Mouse (Mus musculus) limb, embryonic 11.5 days (tissue): ENCODE data around the gene Ttc7. TPM values are rescaled to one million over a fixed set of nuclear protein-coding genes. Genes with fewer than 3 reads are reported as not detected.

ENCODE experiments used
- ATAC-seq: fragments of 200-750 bp; cut with Nextera tagmentation; 2 replicates; pipeline ENCODE4 v1.8.0; 2017; ENCODE audit warnings: low read depth; ENCODE audit not compliant: insufficient number of reproducible peaks, low FRiP score, low TSS enrichment
- DNase-seq: peaks from one replicate; pipeline ENCODE4 v3.0.0-alpha.2; 2015; ENCODE audit warnings: low spot score
- H3K27ac ChIP-seq: fragments of 300-500 bp; sonication (generic); replicated peaks from 2 replicates; pipeline ENCODE4 v1.5.1; 2014; ENCODE audit warnings: low read depth, mild to moderate bottlenecking, low read length
- H3K27me3 ChIP-seq: fragments of 300-500 bp; sonication (generic); 2 replicates; pipeline ENCODE4 v1.6.1; 2014; ENCODE audit warnings: mild to moderate bottlenecking, low read length, mixed read lengths; ENCODE audit not compliant: control insufficient read depth, insufficient read depth
- H3K36me3 ChIP-seq: fragments of 300-500 bp; sonication (generic); 2 replicates; pipeline ENCODE4 v1.6.1; 2014; ENCODE audit warnings: mild to moderate bottlenecking, low read length, moderate library complexity, mixed read lengths; ENCODE audit not compliant: control insufficient read depth, insufficient read depth
- H3K4me1 ChIP-seq: fragments of 300-500 bp; sonication (generic); 2 replicates; pipeline ENCODE4 v1.6.1; 2014; ENCODE audit warnings: low read length, mixed read lengths; ENCODE audit not compliant: control insufficient read depth, insufficient read depth
- H3K4me2 ChIP-seq: fragments of 300-500 bp; sonication (generic); 2 replicates; pipeline ENCODE4 v1.6.1; 2014; ENCODE audit warnings: low read depth, mild to moderate bottlenecking, moderate library complexity; ENCODE audit not compliant: severe bottlenecking
- H3K4me3 ChIP-seq: fragments of 300-500 bp; sonication (generic); 2 replicates; pipeline ENCODE4 v1.5.1; 2014; ENCODE audit warnings: low read depth, low read length
- H3K9ac ChIP-seq: fragments of 300-500 bp; sonication (generic); 2 replicates; pipeline ENCODE4 v1.6.1; 2014; ENCODE audit warnings: mild to moderate bottlenecking, low read length
- H3K9me3 ChIP-seq: fragments of 300-500 bp; sonication (generic); 2 replicates; pipeline ENCODE4 v1.6.1; 2016; ENCODE audit warnings: low read length; ENCODE audit not compliant: control insufficient read depth
- WGBS: fragments of 180-500 bp; shearing (Covaris S2); extraction: QIAGEN DNeasy Blood & Tissue Kit; methylation state at CpG from one replicate; pipeline ENCODE4 v1.1.7; 2014; 5-methylcytosine and 5-hydroxymethylcytosine counted together
- polyA plus RNA-seq: library from polyadenylated mRNA; unstranded; fragments of >200 nt; fragmentation: Nextera tagmentation; extraction: Ambion mirVana; gene quantifications from 2 replicates; pipeline ENCODE4 v1.2.1, GENCODE M21; 2014

Gene Ttc7
- polyA plus RNA-seq: 1.8 and 3.9 TPM in 2 replicates

DNA sequence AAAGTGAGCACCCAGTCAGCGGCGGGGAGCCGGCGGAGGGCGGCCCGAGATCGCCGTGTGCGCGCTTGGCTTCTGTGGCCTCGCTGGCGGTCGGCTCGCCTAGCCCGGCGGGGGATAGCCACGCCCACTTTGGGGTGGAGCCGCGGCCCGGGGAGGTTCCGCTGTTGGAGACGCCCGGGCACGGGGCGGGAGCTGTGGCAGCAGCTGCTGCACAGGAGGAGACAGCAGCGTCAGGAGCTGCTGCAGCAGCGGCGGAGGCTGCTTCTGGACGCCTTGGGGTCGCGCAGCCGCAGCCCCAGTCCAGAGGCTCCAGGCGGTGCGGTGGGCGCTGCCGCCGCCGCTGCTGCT, at the start of gene Ttc7:
Ttc7 (plus strand) TSS at position 181 of the 348 bp plus-strand sequence.
- H3K27me3 ChIP-seq: peaks cover 14% of the 10 kb centered on the region
- peak within 1 kb of the TSS; percentile 84 for H3K9ac ChIP-seq
- H3K27ac ChIP-seq: peak within 1 kb of the TSS; percentile 81
- H3K9me3 ChIP-seq: no peaks in the 10 kb centered on the region
- DNase-seq (peak; percentile 98), ATAC-seq (peak; percentile 88)
- H3K4me3 ChIP-seq: peak within 1 kb of the TSS; percentile 72
- no peaks in the 10 kb centered on the region for H3K36me3 ChIP-seq
- WGBS: under 1% methylated on average over 37 of the region's 38 CpGs
- peak within 1 kb of the TSS; percentile 99 for H3K4me2 ChIP-seq
- H3K4me1 ChIP-seq: 0 out of 2 replicates have a peak, but pooled peaks cover 3% of the 10 kb centered on the region

DNA sequence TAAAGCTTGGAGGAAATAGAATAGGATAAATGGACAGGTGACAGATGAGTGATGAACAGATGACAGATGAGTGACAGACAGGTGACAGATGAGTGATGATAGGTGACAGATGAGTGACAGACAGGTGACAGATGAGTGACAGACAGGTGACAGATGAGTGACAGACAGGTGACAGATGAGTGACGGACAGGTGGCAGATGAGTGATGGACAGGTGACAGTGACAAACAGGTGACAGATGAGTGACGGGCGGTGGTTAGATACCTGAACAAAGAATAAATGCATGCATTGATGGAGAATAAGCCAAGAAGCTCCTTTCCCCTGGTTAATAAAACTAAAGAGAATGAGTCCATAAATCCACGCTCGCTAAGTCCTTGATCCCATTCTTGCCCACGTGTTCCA, 47.7 kb upstream of the Ttc7 start:
- Histone ChIP-seq H3K9ac (no peak overlapping the region), H3K9me3 (no peaks in the 10 kb centered on the region), H3K27me3 (no peaks in the 10 kb centered on the region), H3K27ac (no peak overlapping the region), H3K4me2 (no peak overlapping the region), H3K4me3 (no peak overlapping the region), H3K36me3 (no peaks in the 10 kb centered on the region), H3K4me1 (peaks cover 21% of the 10 kb centered on the region)
- ATAC-seq (no peak), DNase-seq (no peak)
- WGBS: 90% methylated on average over 6 of the region's 6 CpGs

DNA sequence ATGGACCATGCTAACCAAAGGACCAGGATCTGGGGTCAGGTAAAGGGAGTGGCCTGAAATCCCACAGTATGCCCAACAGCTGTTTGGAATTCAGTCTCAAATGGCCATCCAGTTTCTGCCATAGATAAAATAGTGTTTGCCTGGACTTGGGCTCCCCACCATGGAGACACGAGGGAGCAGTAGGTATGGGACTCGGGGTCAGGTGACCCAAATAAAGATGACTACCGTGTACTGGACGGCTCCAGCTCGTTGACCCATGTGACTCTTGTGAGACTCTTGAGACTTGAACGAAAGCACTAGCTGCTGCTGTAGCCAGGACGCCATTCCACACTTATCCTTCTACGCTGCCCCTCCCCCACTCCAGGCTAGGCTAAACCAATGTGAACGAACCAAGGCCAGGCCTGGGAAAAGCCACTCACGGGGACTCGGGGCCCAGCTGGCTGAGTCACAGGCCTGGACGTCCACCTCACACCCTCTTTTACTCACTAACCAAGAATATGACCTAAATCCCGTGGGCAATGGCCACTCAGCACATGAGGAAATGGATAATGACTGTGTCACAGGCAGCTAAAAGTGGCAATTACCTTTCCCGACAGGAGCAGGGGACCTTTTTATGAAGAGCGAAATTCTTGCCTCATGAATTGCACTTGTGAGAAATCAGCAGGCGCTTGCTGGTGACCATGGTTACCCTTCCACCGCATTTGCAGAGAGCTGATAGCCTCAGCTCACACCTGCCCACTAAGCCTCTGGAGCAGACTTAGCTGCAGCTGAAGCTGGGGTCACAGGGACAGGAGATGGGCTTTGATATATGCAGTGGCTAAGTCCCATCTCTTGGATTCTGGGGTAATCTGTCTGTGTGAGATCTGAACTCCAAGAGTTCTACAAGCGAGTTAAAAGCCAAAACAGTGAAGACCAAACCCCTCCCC, 45.7 kb upstream of the Ttc7 start:
- Histone ChIP-seq H3K4me2 (0 out of 2 replicates have a peak overlapping the region, but pooled peaks have one; percentile 21), H3K9me3 (peaks cover 2% of the 10 kb centered on the region; the same call in 1 of the 2 replicates), H3K9ac (no peak overlapping the region; the same call in 1 of the 2 replicates), H3K4me3 (no peak overlapping the region), H3K27me3 (no peaks in the 10 kb centered on the region), H3K4me1 (peaks cover 21% of the 10 kb centered on the region), H3K27ac (peak overlapping the region; percentile 45; the same call in 1 of the 2 replicates), H3K36me3 (no peaks in the 10 kb centered on the region)
- DNase-seq (peak; percentile 86), ATAC-seq (peak; percentile 83)
- WGBS: 22% methylated on average over 18 of the region's 18 CpGs

DNA sequence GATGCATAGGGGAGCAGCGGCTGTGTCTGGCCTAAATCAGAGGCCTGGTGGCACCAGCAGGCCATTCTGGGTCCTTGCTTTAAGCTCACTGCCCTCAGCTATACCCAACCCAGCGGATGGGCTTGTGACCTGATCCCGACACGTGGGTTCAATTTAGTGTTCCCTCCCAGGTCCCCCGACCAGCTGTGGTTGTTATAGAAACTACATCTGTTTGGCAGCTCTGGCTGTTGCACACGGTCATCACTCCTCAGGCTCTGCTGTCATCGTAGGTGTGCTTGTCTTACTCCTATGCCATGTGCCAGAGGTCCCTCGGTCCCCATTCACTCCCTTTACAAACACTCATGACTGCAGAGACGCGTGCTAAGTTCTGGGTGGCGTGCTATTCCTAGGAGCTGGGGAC, 44.9 kb upstream of the Ttc7 start:
- DNase-seq (peak; percentile 70), ATAC-seq (0 out of 2 replicates have a peak, but pooled peaks have one; percentile 17)
- Histone ChIP-seq H3K9me3 (peaks cover 2% of the 10 kb centered on the region; the same call in 1 of the 2 replicates), H3K4me3 (no peak overlapping the region), H3K4me1 (peaks cover 21% of the 10 kb centered on the region), H3K4me2 (no peak overlapping the region), H3K9ac (no peak overlapping the region; the same call in 1 of the 2 replicates), H3K27me3 (no peaks in the 10 kb centered on the region), H3K36me3 (no peaks in the 10 kb centered on the region), H3K27ac (no peak overlapping the region; the same call in 1 of the 2 replicates)
- WGBS: 36% methylated on average over 11 of the region's 11 CpGs

DNA sequence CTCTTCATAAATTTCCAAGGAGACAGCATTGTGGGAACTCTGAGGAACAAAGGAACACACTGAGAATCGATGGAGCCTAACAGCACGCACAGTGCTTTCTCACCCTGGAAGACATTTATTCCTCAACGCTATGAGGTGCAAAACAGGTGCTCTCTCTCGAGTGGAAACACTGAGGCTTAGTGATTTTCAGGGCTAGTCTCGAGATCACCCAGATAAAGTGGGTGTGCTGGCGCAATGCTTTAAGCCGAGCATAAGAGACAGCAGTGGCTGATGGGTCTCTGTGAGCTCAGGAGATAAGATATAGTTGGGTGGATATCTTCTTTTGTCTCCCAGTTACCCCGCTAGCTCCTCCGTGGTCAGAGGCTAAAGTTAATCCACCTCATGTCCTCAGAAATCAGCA, 36.6 kb upstream of the Ttc7 start:
- H3K4me1 ChIP-seq: peaks cover 10% of the 10 kb centered on the region
- no peaks in the 10 kb centered on the region for H3K27me3 ChIP-seq
- peaks cover 2% of the 10 kb centered on the region; the same call in 1 of the 2 replicates for H3K9me3 ChIP-seq
- no peak overlapping the region for H3K27ac ChIP-seq
- no peak for DNase-seq
- H3K4me3 ChIP-seq: no peak overlapping the region
- no peaks in the 10 kb centered on the region for H3K36me3 ChIP-seq
- H3K4me2 ChIP-seq: no peak overlapping the region
- H3K9ac ChIP-seq: no peak overlapping the region
- no peak for ATAC-seq
- WGBS: 82% methylated on average over 9 of the region's 9 CpGs

DNA sequence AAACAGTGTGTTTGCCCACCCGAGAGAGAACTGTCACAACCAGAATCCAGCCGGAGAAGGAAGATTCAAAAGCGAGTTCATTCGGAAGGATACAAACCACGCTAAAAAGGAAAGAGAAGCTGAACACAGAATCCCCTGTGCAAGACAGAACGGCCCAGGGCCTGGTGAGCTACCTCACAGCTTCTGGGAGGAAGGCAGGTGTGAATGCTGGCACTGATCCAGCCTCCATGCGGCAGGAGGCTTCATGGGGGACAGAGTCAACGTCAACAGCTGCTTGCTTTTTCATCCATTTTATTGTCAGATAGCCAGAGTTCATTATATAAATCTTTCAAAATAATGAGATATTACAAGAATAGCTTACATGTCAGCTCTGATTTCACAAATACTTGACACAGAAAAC, 28.3 kb upstream of the Ttc7 start:
- Histone ChIP-seq H3K27me3 (no peaks in the 10 kb centered on the region), H3K36me3 (peaks cover 20% of the 10 kb centered on the region; the same call in 1 of the 2 replicates), H3K4me1 (no peaks in the 10 kb centered on the region), H3K4me3 (no peak overlapping the region), H3K4me2 (no peak overlapping the region), H3K9me3 (no peaks in the 10 kb centered on the region), H3K9ac (no peak overlapping the region), H3K27ac (no peak overlapping the region)
- no peak for ATAC-seq
- no peak for DNase-seq
- 83% methylated on average over 8 of the region's 8 CpGs for WGBS

DNA sequence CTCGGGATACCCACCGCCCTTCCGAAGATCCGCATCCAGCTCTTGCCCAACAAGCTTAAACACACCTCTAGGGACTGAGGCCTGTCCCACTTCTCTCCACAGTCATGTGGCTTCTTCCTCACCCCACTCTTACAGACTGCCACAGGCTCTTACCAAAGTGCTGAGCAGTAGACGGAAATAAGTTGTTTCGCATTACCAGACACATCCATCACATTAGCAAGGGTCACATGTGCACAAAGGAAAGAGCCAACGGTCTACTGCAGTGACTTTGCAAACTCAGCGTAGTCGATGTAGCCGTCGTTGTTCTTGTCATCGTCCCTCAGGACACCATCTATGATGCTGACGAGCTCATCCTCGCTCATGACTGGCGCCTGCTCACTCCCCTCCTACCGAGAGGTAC, 27.0 kb upstream of the Ttc7 start:
- Histone ChIP-seq H3K36me3 (peaks cover 22% of the 10 kb centered on the region; the same call in 1 of the 2 replicates), H3K4me3 (no peak overlapping the region), H3K27me3 (no peaks in the 10 kb centered on the region), H3K4me1 (no peaks in the 10 kb centered on the region), H3K9me3 (no peaks in the 10 kb centered on the region), H3K4me2 (no peak overlapping the region), H3K27ac (no peak overlapping the region), H3K9ac (no peak overlapping the region)
- ATAC-seq (no peak), DNase-seq (no peak)
- WGBS: 92% methylated on average over 16 of the region's 16 CpGs

DNA sequence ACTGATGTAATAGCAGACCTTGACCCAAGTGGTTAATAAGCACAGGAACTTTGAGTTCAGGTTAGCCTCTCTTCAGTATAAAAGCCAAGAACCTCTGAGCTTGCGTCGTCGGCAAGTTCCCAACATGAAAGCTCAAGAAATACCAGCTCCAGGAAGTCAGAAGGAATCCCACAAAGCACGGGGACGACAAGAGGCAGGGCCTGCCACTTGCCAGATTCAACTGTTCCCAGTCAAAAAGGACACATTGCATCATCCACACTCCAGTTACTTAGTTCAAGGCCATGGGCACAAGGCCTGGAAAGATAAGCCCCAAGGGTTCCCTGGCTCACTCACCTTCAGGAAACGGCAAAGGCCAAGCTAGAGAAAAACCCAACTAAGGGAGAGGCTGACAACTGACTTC, 19.3 kb upstream of the Ttc7 start:
- no peaks in the 10 kb centered on the region for H3K9me3 ChIP-seq
- no peak overlapping the region for H3K4me2 ChIP-seq
- WGBS: 94% methylated on average over 6 of the region's 6 CpGs
- H3K36me3 ChIP-seq: peaks cover 8% of the 10 kb centered on the region; the same call in 1 of the 2 replicates
- no peak for ATAC-seq
- peaks cover 9% of the 10 kb centered on the region for H3K4me1 ChIP-seq
- no peak overlapping the region for H3K27ac ChIP-seq
- no peak overlapping the region for H3K9ac ChIP-seq
- H3K4me3 ChIP-seq: no peak overlapping the region
- no peaks in the 10 kb centered on the region for H3K27me3 ChIP-seq
- no peak for DNase-seq
